Mouse (Mus musculus): ENCODE measurements around the gene Zfp467. TPM values are rescaled to one million over a fixed set of nuclear protein-coding genes. Genes with fewer than 3 reads are reported as not detected.

Zfp467 gene
- 1.6 and 2.1 TPM in 2 replicates for total RNA-seq (2012; rRNA removed)
- 1.1 and 1.4 TPM in 2 replicates for total RNA-seq (2014; rRNA removed)
- polyA plus RNA-seq (2012; ENCODE audit: insufficient read length, low read depth) = 4.7 and 5.9 TPM in 2 replicates

DNA sequence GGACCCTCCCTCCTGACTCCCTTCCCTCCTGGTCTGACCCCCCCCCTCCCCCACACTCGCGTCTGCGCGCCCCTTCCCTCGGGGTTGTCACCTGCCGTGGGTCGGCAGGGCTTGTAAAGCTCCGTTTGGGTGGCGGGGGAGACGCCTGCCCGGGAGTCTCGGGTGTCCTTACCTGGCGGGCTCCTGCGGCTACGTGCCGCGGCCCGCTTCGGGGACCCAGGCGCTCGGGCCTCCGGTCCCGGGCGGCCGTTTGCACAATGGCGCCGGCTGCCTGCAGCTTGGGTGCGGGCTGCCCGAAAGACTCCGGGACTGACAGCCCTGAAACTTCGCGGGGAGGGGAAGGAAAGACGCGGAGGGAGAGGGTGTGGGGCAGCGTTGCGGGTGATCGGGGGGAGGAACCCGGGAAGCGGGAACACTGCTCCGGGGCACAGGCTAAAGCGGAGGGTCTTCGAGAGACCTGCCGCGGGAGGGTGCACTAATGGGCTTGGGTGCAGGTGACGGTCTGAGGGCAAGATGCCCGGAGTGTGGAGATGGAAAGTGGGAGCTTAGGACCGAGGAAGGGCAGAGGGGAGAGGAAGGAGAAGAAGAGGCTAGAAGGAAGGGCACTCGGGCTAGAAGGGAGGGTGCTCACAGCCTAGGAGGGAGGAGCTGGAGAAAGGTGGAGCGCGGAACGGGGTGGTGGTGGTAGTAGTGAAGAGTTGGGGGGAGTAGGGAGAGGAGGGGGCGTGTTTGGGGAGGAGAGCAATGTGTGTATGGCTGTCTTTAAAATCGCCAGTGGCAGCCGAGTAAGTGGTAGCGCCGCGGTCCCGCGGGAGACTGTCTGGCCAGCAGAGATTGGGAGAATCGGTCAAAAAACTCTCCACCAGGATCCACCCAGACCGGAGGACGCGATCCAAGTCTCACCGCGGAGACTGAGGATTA is at the start of gene Zfp467:
Zfp467 (minus strand) TSS at position 645 of the 921 bp plus-strand sequence.
- peak within 1 kb of the TSS; percentile 59 to 71 (median 67) for H3K4me3 ChIP-seq (replicated peaks in 1 of 3; ENCODE audit: low read depth in 2 of 3, low read length in 2 of 3, poor library complexity in 1 of 3)
- dilution Hi-C loops (cut with MboI; ENCODE audit: extremely low pct_ligation_motif_present, extremely low pct_unique_long_range_greater_than_20kb, low sequenced_read_pairs) = no loop called here
- in situ Hi-C loops (cut with MboI; ENCODE audit: low pct_ligation_motif_present, low pct_unique_long_range_greater_than_20kb, low sequenced_read_pairs) = no loop called here
- H3K4me1 ChIP-seq (ENCODE audit: control insufficient read depth in 1 of 2, insufficient read depth in 2 of 2) = peaks cover 18 to 61% of the 10 kb centered on the region in 2 experiments
- H3K9ac ChIP-seq (ENCODE audit: insufficient read depth, low read depth) = peak within 1 kb of the TSS; percentile 66
- H3K79me2 ChIP-seq (replicated peaks; ENCODE audit: control insufficient read depth, extremely low read depth, insufficient read depth, poor library complexity, severe bottlenecking) = no peaks in the 10 kb centered on the region
- TF ChIP-seq USF1 (IDR thresholded peaks at IDR 0.05; ENCODE audit: low read depth, low read length) (no peak), EP300 (IDR thresholded peaks at IDR 0.05; ENCODE audit: low read length) (no peak), ELF1 (IDR thresholded peaks at IDR 0.05; ENCODE audit: low read depth, low read length) (0 out of 2 replicates have a peak, but pooled peaks have one; percentile 10), E2F4 (IDR thresholded peaks at IDR 0.05; ENCODE audit: insufficient replicate concordance, low read depth, low read length) (no peak), SMC3 (IDR thresholded peaks at IDR 0.05; ENCODE audit: low read depth, low read length) (no peak), TCF12 (IDR thresholded peaks at IDR 0.05; ENCODE audit: low read depth, low read length) (no peak), MYC (IDR thresholded peaks at IDR 0.05; ENCODE audit: low read depth, low read length) (no peak), SIN3A (IDR thresholded peaks at IDR 0.05; ENCODE audit: low read length) (no peak), UBTF (IDR thresholded peaks at IDR 0.05; ENCODE audit: low read depth, low read length) (peak; percentile 91), BHLHE40 (IDR thresholded peaks at IDR 0.05; ENCODE audit: low read depth, low read length) (no peak), PAX5 (IDR thresholded peaks at IDR 0.05; ENCODE audit: low read length) (no peak), MAFK (IDR thresholded peaks at IDR 0.05; ENCODE audit: insufficient replicate concordance, low read length) (no peak), ZC3H11A (IDR thresholded peaks at IDR 0.05; ENCODE audit: low read depth, low read length) (no peak), ZMIZ1 (IDR thresholded peaks at IDR 0.05; ENCODE audit: low read depth, low read length) (no peak), MAX (IDR thresholded peaks at IDR 0.05; ENCODE audit: low read length) (no peak), RAD21 (IDR thresholded peaks at IDR 0.05; ENCODE audit: low read depth, low read length) (no peak), NELFE (IDR thresholded peaks at IDR 0.05; ENCODE audit: low read depth, low read length) (no peak), GABPA (IDR thresholded peaks at IDR 0.05; ENCODE audit: insufficient replicate concordance, low read depth, low read length) (no peak), KAT2A (IDR thresholded peaks at IDR 0.05; ENCODE audit: insufficient replicate concordance, low read length) (no peak), MXI1 (IDR thresholded peaks at IDR 0.05; ENCODE audit: low read depth, low read length) (no peak), RCOR1 (conservative IDR thresholded peaks at IDR 0.05; ENCODE audit: low read depth, low read length) (no peak), IRF4 (IDR thresholded peaks at IDR 0.05; ENCODE audit: low read depth, low read length) (no peak), CHD2 (IDR thresholded peaks at IDR 0.05; ENCODE audit: low read length) (peak; percentile 29; the same call in 1 of the 2 replicates), HCFC1 (IDR thresholded peaks at IDR 0.05; ENCODE audit: low read depth, low read length) (no peak; the same call in 1 of the 2 replicates), POLR2A (IDR thresholded peaks at IDR 0.05; ENCODE audit: low read depth, low read length) (no peak), ETS1 (conservative IDR thresholded peaks at IDR 0.05; ENCODE audit: low read depth, low read length) (no peak)
- H3K4me2 ChIP-seq (ENCODE audit: insufficient read depth, low read depth, poor library complexity, severe bottlenecking) = peak within 1 kb of the TSS; percentile 89
- no peaks in the 10 kb centered on the region for H3K27me3 ChIP-seq (replicated peaks)
- DNase-seq (ENCODE audit: extremely low read depth) = no peak
- peaks cover 4 to 20% of the 10 kb centered on the region in 2 experiments for H3K36me3 ChIP-seq (replicated peaks in 1 of 2; ENCODE audit: control insufficient read depth in 1 of 2, insufficient read depth in 1 of 2, low read length in 1 of 2)
- no peak within 1 kb of the TSS for H3K27ac ChIP-seq (ENCODE audit: insufficient read depth, low read depth)
- H3K9me3 ChIP-seq (replicated peaks; ENCODE audit: low read length) = peaks cover 15% of the 10 kb centered on the region

Data from CH12.LX (cell line).